Mouse (Mus musculus) liver, adult 2 months (tissue): ENCODE measurements around the gene Slc2a4.

Experiments used
- CTCF ChIP-seq: fragments of 200-500 bp; IDR thresholded peaks from 2 replicates; pipeline ENCODE4 v1.5.1; 2011; ENCODE audit warnings: low read depth, low read length, control low read depth
- POLR2A ChIP-seq: fragments of 200-500 bp; IDR thresholded peaks from 2 replicates; pipeline ENCODE4 v1.6.1; 2011; ENCODE audit warnings: low read length, control low read depth; ENCODE audit not compliant: insufficient read depth; ENCODE audit errors: extremely low read depth

- no peak for TF ChIP-seq POLR2A
- no peak for TF ChIP-seq CTCF
Observed at GRCm38 (mm10) chr11:69992396-69992795, 44.4 kb upstream of the Slc2a4 start.
